Mouse (Mus musculus) ES-Bruce4 (cell line): ENCODE results near the gene Dlx4.

Experiments used
- CTCF ChIP-seq: IDR thresholded peaks from one replicate; pipeline ENCODE4 v1.8.1; 2011; ENCODE audit warnings: low read depth, low read length
- POLR2A ChIP-seq: IDR thresholded peaks from one replicate; pipeline ENCODE4 v1.8.1; 2011; ENCODE audit warnings: low read length; ENCODE audit not compliant: insufficient read depth

DNA sequence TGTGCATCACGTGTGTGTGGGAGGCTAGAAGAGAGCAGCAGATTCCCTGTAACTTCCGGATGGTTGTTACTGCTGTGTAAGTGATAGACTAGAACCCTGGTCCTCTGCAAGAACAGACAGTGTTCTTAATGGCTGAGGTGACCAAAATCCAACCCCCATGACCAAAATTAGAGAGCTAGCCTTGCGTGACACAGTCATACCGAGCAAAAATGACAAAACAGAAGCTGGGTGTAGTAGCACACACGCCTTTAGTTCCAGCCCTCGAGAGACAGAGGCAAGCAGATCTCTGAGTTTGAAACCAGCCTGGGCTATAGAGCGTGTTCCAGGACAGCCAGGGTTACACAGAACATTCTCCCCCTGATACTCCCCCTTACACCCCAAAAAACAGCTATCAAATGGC lies 36.0 kb downstream of the Dlx4 start:
- TF ChIP-seq POLR2A: no peak
- no peak for TF ChIP-seq CTCF
